Mouse (Mus musculus) ES-E14 (cell line): ENCODE data around the gene Cd19. TPM values are rescaled to one million over a fixed set of nuclear protein-coding genes. Genes with fewer than 3 reads are reported as not detected.

ENCODE experiments used
- DNase-seq: peaks from one replicate; pipeline ENCODE4 v3.0.0-alpha.2; 2013; ENCODE audit warnings: low read depth, low spot score
- H3K27ac ChIP-seq: 2 replicates; pipeline ENCODE4 v1.5.1; 2012; ENCODE audit warnings: low read depth, mild to moderate bottlenecking, low read length, moderate library complexity, mixed read lengths; ENCODE audit not compliant: poor library complexity, insufficient read depth, severe bottlenecking
- H3K36me3 ChIP-seq: 2 replicates; pipeline ENCODE4 v1.6.1; 2012; ENCODE audit warnings: mild to moderate bottlenecking, low read length, moderate library complexity, mixed read lengths; ENCODE audit not compliant: control insufficient read depth, poor library complexity, insufficient read depth, severe bottlenecking
- H3K4me1 ChIP-seq, 2 experiments: fragments of 150-350 bp in 1 of 2; sonication (generic) in 1 of 2; 2 replicates each; pipeline ENCODE4 v1.6.1; 2012; ENCODE audit warnings: low read length in 2 of 2, mild to moderate bottlenecking in 1 of 2, mixed read lengths in 1 of 2; ENCODE audit not compliant: control insufficient read depth in 2 of 2, insufficient read depth in 2 of 2, poor library complexity in 1 of 2
- H3K4me3 ChIP-seq, 2 experiments: fragments of 150-350 bp in 1 of 2; sonication (generic) in 1 of 2; 2 replicates each; pipeline ENCODE4 v1.5.1; 2012; ENCODE audit warnings: low read length in 2 of 2, low read depth in 1 of 2, mild to moderate bottlenecking in 1 of 2, mixed read lengths in 1 of 2; ENCODE audit not compliant: insufficient read depth in 1 of 2, poor library complexity in 1 of 2, severe bottlenecking in 1 of 2
- H3K9ac ChIP-seq: 2 replicates; pipeline ENCODE4 v1.6.1; 2012; ENCODE audit warnings: low read depth, mild to moderate bottlenecking, low read length, mixed read lengths; ENCODE audit not compliant: poor library complexity, insufficient read depth, severe bottlenecking
- H3K9me3 ChIP-seq: fragments of 150-350 bp; sonication (generic); 2 replicates; pipeline ENCODE4 v1.6.1; 2012; ENCODE audit warnings: low read depth, mild to moderate bottlenecking, low read length; ENCODE audit not compliant: control insufficient read depth, insufficient read depth
- CHD2 ChIP-seq: IDR thresholded peaks from 2 replicates; pipeline ENCODE4 v1.6.1; 2014; ENCODE audit warnings: mild to moderate bottlenecking, low read depth, low read length, inconsistent platforms
- HCFC1 ChIP-seq: IDR thresholded peaks from 2 replicates; pipeline ENCODE4 v1.6.1; 2012; ENCODE audit warnings: low read length, inconsistent platforms, borderline replicate concordance; ENCODE audit not compliant: insufficient read depth
- MAFK ChIP-seq: IDR thresholded peaks from 2 replicates; pipeline ENCODE4 v1.6.1; 2014; ENCODE audit warnings: mild to moderate bottlenecking, low read depth, low read length, inconsistent platforms; ENCODE audit not compliant: insufficient read depth
- ZC3H11A ChIP-seq: IDR thresholded peaks from 2 replicates; pipeline ENCODE4 v1.6.1; 2012; ENCODE audit warnings: low read depth, mild to moderate bottlenecking, inconsistent platforms, low read length, borderline replicate concordance
- ZNF384 ChIP-seq: IDR thresholded peaks from 2 replicates; pipeline ENCODE4 v1.6.1; 2012; ENCODE audit warnings: low read depth, low read length, inconsistent platforms
- in situ Hi-C, 2 experiments: fragments of 600-800 bp; cut with MboI; formaldehyde crosslinking; loops; one replicate each; pipeline ENCODE4 v1.15.1; 2025; ENCODE audit warnings: low sequenced_read_pairs in 2 of 2, inconsistent platforms in 1 of 2; ENCODE audit not compliant: unreplicated experiment in 2 of 2
- total RNA-seq: library from RNA; depleted of rRNA; stranded (reverse); fragments of 300-350 nt; gene quantifications from 2 replicates; pipeline ENCODE4 v1.2.3, GENCODE M21; 2012

The Cd19 gene
- total RNA-seq, 1 experiment: 0.49 TPM

DNA sequence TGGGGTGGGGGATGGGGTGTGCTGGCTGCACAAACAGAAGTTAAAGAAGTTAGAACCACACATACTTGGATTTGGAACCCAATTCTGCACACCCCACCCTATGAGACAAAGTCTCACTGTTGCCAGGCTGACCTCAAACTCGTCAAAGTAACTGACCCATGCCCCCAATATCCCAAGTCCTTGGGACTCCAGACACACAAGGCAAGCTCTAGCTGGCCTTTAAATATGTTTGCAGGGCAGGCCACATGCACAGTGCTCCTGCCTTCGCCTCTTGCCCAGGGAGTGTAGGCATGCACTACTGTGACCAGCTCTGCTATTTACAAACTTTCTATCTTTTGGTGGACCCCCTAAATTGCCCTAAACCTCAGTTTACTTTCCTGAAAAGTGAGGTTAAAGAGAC lies 40.6 kb upstream of the Cd19 start:
- Histone ChIP-seq H3K4me1 (no peaks in the 10 kb centered on the region), H3K9me3 (no peaks in the 10 kb centered on the region), H3K4me3 (no peak overlapping the region), H3K9ac (no peak overlapping the region), H3K27ac (no peak overlapping the region), H3K36me3 (no peaks in the 10 kb centered on the region)
- no peak for DNase-seq
- in situ Hi-C loops: no loop called here
- TF ChIP-seq MAFK (no peak), ZNF384 (no peak), HCFC1 (no peak), ZC3H11A (no peak), CHD2 (no peak)

DNA sequence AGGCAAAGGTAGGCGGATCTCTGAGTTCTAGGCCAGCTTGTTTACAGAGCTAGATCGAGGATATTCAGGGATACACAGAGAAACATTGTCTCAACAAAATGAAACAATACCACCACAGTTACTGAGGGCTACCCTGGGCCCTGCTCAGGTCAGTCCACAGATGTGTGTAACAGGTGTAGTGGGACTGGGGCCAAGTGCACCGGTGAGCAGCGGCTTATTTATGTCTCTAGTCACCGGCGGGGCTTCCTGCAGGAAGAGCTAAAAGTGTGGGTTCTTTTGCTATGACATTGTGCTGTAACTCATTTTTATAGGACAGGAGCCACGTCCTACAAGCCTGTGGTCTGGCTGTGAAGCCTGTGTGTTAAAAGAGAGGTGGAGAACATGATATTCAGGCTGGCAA lies 39.2 kb upstream of the Cd19 start:
- no peak for DNase-seq
- Histone ChIP-seq H3K4me3 (no peak overlapping the region), H3K4me1 (no peaks in the 10 kb centered on the region; a peak in 1 of 4 replicates), H3K27ac (no peak overlapping the region), H3K9ac (no peak overlapping the region), H3K9me3 (no peaks in the 10 kb centered on the region), H3K36me3 (no peaks in the 10 kb centered on the region)
- no peak for TF ChIP-seq CHD2
- no peak for TF ChIP-seq ZNF384
- no peak for TF ChIP-seq HCFC1
- no peak for TF ChIP-seq MAFK
- TF ChIP-seq ZC3H11A: no peak
- in situ Hi-C loops: no loop called here

DNA sequence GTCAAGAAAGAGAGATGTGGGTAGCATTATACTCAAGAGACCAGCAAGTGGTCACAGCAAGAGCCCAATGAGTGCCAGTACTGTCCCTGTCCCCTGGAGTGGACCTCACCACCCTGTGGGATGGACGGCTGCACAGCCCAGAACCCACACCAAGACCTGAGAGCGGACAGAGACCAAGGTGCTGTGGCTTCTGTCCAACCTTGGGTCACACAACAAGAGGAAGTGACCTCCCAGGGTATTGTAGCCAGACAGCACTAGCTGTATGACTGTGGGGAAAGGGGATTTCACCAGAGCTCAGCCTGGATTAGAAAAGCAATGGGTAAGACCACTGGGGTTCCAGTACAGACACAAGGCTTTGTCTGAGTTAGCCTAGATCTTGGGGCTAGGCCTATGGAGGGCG lies 37.6 kb upstream of the Cd19 start:
- Histone ChIP-seq H3K4me3 (no peak overlapping the region), H3K9me3 (no peaks in the 10 kb centered on the region), H3K27ac (no peak overlapping the region), H3K36me3 (peaks cover under 1% of the 10 kb centered on the region; the same call in 1 of the 2 replicates), H3K4me1 (no peaks in the 10 kb centered on the region; a peak in 1 of 4 replicates), H3K9ac (no peak overlapping the region)
- DNase-seq: no peak
- in situ Hi-C loops: no loop called here
- TF ChIP-seq ZNF384: no peak
- TF ChIP-seq MAFK: no peak
- TF ChIP-seq HCFC1: no peak
- no peak for TF ChIP-seq CHD2
- no peak for TF ChIP-seq ZC3H11A

DNA sequence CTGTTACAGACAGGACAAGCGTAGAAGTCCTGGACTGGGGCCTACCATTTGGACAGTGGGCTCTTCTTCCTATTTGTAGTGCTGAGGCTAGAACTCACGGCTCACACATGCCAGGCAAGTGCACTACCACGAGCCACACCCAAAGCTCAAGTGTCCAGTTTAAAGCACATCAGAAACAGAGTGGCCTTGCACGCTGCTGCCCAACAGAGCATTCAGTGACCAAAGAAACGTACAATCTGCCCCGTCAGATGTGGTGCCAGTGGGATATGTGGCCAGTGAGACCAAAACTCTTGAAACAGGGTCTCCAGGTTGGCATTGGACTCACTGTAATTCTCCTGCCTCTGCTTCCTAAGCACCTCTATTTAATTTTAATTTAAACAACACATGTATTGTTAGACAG lies 36.0 kb upstream of the Cd19 start:
- DNase-seq: no peak
- peaks cover 2% of the 10 kb centered on the region; the same call in 1 of the 2 replicates for H3K36me3 ChIP-seq
- no peak overlapping the region for H3K27ac ChIP-seq
- no peaks in the 10 kb centered on the region for H3K9me3 ChIP-seq
- H3K9ac ChIP-seq: no peak overlapping the region
- in situ Hi-C loops: no loop called here
- H3K4me3 ChIP-seq: no peak overlapping the region
- TF ChIP-seq ZC3H11A (no peak), ZNF384 (no peak)
- H3K4me1 ChIP-seq: peaks cover 0 to 2% of the 10 kb centered on the region in 2 experiments; a peak in 1 of 4 replicates

DNA sequence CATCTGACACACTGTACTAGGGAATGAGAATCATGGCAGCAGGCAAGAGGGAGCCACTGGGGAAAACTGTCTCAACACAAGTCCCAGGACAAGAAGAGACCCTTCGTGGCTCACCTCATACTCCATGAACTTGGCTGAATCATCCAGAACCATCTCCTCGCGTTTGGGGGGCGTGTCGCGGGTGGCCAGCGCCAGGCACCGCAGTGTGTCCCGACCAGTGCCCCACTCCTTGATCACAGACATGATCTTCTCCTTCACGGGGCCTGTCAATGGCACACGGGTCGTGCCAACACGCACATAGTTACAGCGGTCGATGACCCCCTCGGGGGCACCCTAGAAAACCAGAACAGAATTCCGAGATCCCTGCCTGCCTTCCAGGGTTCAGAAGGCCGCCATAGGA lies 35.3 kb upstream of the Cd19 start:
- no peak for TF ChIP-seq HCFC1
- no peak for TF ChIP-seq CHD2
- no peak for TF ChIP-seq MAFK
- no peak for TF ChIP-seq ZC3H11A
- no peak for TF ChIP-seq ZNF384

More for the DNA sequence above, 35.3 kb upstream of the Cd19 start:
- Histone ChIP-seq H3K4me3 (no peak overlapping the region), H3K4me1 (peaks cover 0 to 2% of the 10 kb centered on the region in 2 experiments; a peak in 1 of 4 replicates), H3K9ac (no peak overlapping the region), H3K9me3 (no peaks in the 10 kb centered on the region), H3K27ac (no peak overlapping the region), H3K36me3 (peaks cover 6% of the 10 kb centered on the region)
- no peak for DNase-seq
- in situ Hi-C loops: no loop called here
